Mouse (Mus musculus) central nervous system, embryonic 14 days (tissue): ENCODE measurements around the gene Nkg7. TPM values are rescaled to one million over a fixed set of nuclear protein-coding genes. Genes with fewer than 3 reads are reported as not detected.

Experiments used
- polyA plus RNA-seq: library from polyadenylated mRNA; depleted of rRNA; stranded (reverse); fragments of >200 nt; gene quantifications from 2 replicates; pipeline ENCODE4 v1.2.3, GENCODE M21; 2012; rRNA removed

The Nkg7 gene
- 0.09 TPM in 1 of 2 replicates, not detected in the other for polyA plus RNA-seq

GRCm38 (mm10) chr7:43436341-43437255, at the start of gene Nkg7:
Gene Nkg7 (plus strand): TSS chr7:43437073.

GRCm38 (mm10) chr7:43408131-43408553, 28.7 kb upstream of the Nkg7 start, which contains the start of gene Siglecg:
Gene Siglecg (plus strand): TSS chr7:43408204.

GRCm38 (mm10) chr7:43427406-43427805, 9.5 kb upstream of the Nkg7 start, which contains the start of gene Lim2:
Gene Lim2 (plus strand): TSS chr7:43427670.

GRCm38 (mm10) chr7:43440482-43440881, 3.6 kb downstream of the Nkg7 start, which contains the start of gene Cldnd2:
Gene Cldnd2 (plus strand): TSS chr7:43440782.

GRCm38 (mm10) chr7:43443917-43444293, 7.0 kb downstream of the Nkg7 start, which contains the start of the genes Etfb and Gm45233:
Gene Etfb (plus strand): TSS chr7:43444083.
Gene Gm45233 (plus strand): TSS chr7:43444128.

GRCm38 (mm10) chr7:43462851-43463250, 26.0 kb downstream of the Nkg7 start, which contains the start of gene Vsig10l:
Gene Vsig10l (plus strand): TSS chr7:43463151.

Other genes with a start within 250 kb of the Nkg7 start
- 15.0 TPM in 2 replicates for gene Zfp715, start 123.8 kb upstream of the Nkg7 start, polyA plus RNA-seq
- gene Siglecf, start 85.7 kb upstream of the Nkg7 start, polyA plus RNA-seq = 0.11 and 0.14 TPM in 2 replicates
- gene Siglecg, start 28.9 kb upstream of the Nkg7 start, polyA plus RNA-seq = 0.04 and 0.43 TPM in 2 replicates
- not detected in 2 replicates for gene Lim2, start 9.4 kb upstream of the Nkg7 start, polyA plus RNA-seq
- gene Cldnd2, start 3.7 kb downstream of the Nkg7 start, polyA plus RNA-seq = not detected in 2 replicates
- gene Etfb, start 7.0 kb downstream of the Nkg7 start, polyA plus RNA-seq = 81.8 and 99.5 TPM in 2 replicates
- gene Gm45233, start 7.1 kb downstream of the Nkg7 start, polyA plus RNA-seq = 0.95 and 1.3 TPM in 2 replicates
- 7.2 and 7.9 TPM in 2 replicates for gene Vsig10l, start 26.1 kb downstream of the Nkg7 start, polyA plus RNA-seq
- 88.3 and 95.3 TPM in 2 replicates for gene Iglon5, start 53.0 kb downstream of the Nkg7 start, polyA plus RNA-seq
- 0.02 TPM in 1 of 2 replicates, not detected in the other for gene 4931406B18Rik, start 68.9 kb downstream of the Nkg7 start, polyA plus RNA-seq
- 1.4 and 1.5 TPM in 2 replicates for gene Cd33, start 107.4 kb downstream of the Nkg7 start, polyA plus RNA-seq
- 9.2 and 13.1 TPM in 2 replicates for gene Zfp658, start 125.2 kb downstream of the Nkg7 start, polyA plus RNA-seq
- 5.6 and 7.6 TPM in 2 replicates for gene Zfp719, start 142.5 kb downstream of the Nkg7 start, polyA plus RNA-seq
- 0.29 and 0.45 TPM in 2 replicates for gene Zfp819, start 170.1 kb downstream of the Nkg7 start, polyA plus RNA-seq
- gene Ceacam18, start 197.6 kb downstream of the Nkg7 start, polyA plus RNA-seq = 0.04 TPM in 1 of 2 replicates, not detected in the other
- gene Siglece, start 223.1 kb downstream of the Nkg7 start, polyA plus RNA-seq = 0.37 and 0.43 TPM in 2 replicates
- 20.2 and 24.4 TPM in 2 replicates for gene Ctu1, start 234.9 kb downstream of the Nkg7 start, polyA plus RNA-seq